Mouse (Mus musculus) megakaryocyte, embryonic 14.5 days (primary cell): ENCODE results near the gene Lamc3.

Experiments
- FLI1 ChIP-seq: IDR thresholded peaks from 2 replicates; pipeline ENCODE4 v1.6.1; 2012; ENCODE audit warnings: low read length, inconsistent platforms, mixed read lengths
- GATA1 ChIP-seq: IDR thresholded peaks from 3 replicates; pipeline ENCODE4 v1.6.1; 2012; ENCODE audit warnings: mixed read lengths, low read length, inconsistent platforms, borderline replicate concordance

- TF ChIP-seq FLI1 (peak; percentile 76), GATA1 (no peak)
Observed at GRCm38 (mm10) chr2:31974141-31974808, 87.2 kb downstream of the Lamc3 start, which contains the start of gene Nup214.
